Comparison of ENCODE assay signal across 25 mouse cellular contexts in genomic region chr19:3295245-3295644, GRCm38 (mm10).
"Had no signal": no experiment of that assay in that cellular context is flagged by ENCODE, and none has a peak within 500 bp of the region (broad histone marks: within the 10 kb centered on the region; RNA-seq: fewer than 3 reads in every experiment).

No protein-coding gene starts in this region.

- ATAC-seq: hindbrain, embryonic 16.5 days; inflammation-experienced regulatory T-cells, adult 6 months; liver, embryonic 12.5 days had no signal

- H3K27me3 ChIP-seq: heart, embryonic 12.5 days; hindbrain, embryonic 12.5 days; limb, embryonic 13.5 days; limb, embryonic 15.5 days; liver, embryonic 12.5 days had no signal

- DNase-seq: gastrocnemius, adult 2 months; gastrocnemius, postnatal 10 days; gastrocnemius, postnatal 36 days; heart, adult 18-20 months; heart, postnatal 10 days; heart, postnatal 4 days; kidney, adult 11 months; kidney, adult 2 months; kidney, adult 9 months; kidney, postnatal 10 days; kidney, postnatal 25 days; kidney, postnatal 4 days; layer of hippocampus, adult 9-11 months; layer of hippocampus, postnatal 36 days; left cerebral cortex, postnatal 4 days had no signal

- H3K4me2 ChIP-seq: heart, embryonic 12.5 days; hindbrain, embryonic 12.5 days; hindbrain, embryonic 14.5 days; limb, embryonic 13.5 days; limb, embryonic 15.5 days; liver, embryonic 12.5 days had no signal

- H3K4me1 ChIP-seq: heart, embryonic 10.5 days; heart, embryonic 12.5 days; hindbrain, embryonic 10.5 days; hindbrain, embryonic 12.5 days; limb, embryonic 13.5 days; limb, embryonic 15.5 days had no signal

- H3K9me3 ChIP-seq: heart, embryonic 10.5 days; heart, embryonic 12.5 days; hindbrain, embryonic 10.5 days; hindbrain, embryonic 12.5 days; limb, embryonic 13.5 days; limb, embryonic 15.5 days; liver, embryonic 12.5 days had no signal

- H3K27ac ChIP-seq: gastrocnemius, adult 2 months; heart, embryonic 10.5 days; hindbrain, embryonic 10.5 days; hindbrain, embryonic 12.5 days; hindbrain, embryonic 14.5 days; limb, embryonic 13.5 days; limb, embryonic 15.5 days; liver, embryonic 12.5 days had no signal

- H3K9ac ChIP-seq: heart, embryonic 12.5 days; hindbrain, embryonic 12.5 days; hindbrain, embryonic 14.5 days; limb, embryonic 13.5 days; limb, embryonic 15.5 days; liver, embryonic 12.5 days had no signal

- H3K4me3 ChIP-seq: gastrocnemius, adult 2 months; heart, embryonic 10.5 days; heart, embryonic 12.5 days; hindbrain, embryonic 10.5 days; hindbrain, embryonic 12.5 days; limb, embryonic 13.5 days; limb, embryonic 15.5 days; liver, embryonic 12.5 days had no signal
